Mouse (Mus musculus): Measurements from ENCODE around the gene Hoxb4.

DNA sequence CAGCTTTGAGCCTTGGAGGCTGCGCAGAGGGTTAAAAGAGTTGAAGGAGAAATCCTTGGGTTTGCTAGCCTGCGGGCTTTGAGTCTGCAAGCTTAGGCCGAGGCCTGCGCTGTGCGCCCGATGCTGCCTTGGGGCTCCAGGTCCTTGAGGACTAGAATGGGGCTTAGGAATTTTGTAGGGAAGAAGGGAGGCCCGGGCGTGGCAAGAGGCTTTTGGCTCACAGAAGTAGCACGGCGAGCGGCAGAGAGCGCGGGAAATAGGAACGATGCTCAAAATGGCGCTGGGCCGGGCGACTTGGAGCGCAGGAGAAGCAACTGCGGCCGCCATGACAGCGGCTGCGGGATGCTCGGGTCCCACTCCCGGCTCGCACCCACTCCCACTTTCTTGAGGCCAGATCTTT is 36.3 kb downstream of the Hoxb4 start:
- TF ChIP-seq CTCF (IDR thresholded peaks at IDR 0.05; ENCODE audit: insufficient read depth, low read depth, low read length) = no peak
- no peak for TF ChIP-seq POLR2A (IDR thresholded peaks at IDR 0.05; ENCODE audit: insufficient read depth, low read depth, low read length)

Measured in olfactory bulb, adult 2 months (tissue).